Mouse (Mus musculus) ES-E14 (cell line): Measurements from ENCODE around the gene Rreb1. TPM values are rescaled to one million over a fixed set of nuclear protein-coding genes. Genes with fewer than 3 reads are reported as not detected.

ENCODE experiments used
- DNase-seq: peaks from one replicate; pipeline ENCODE4 v3.0.0-alpha.2; 2013; ENCODE audit warnings: low read depth, low spot score
- H3K27ac ChIP-seq: 2 replicates; pipeline ENCODE4 v1.5.1; 2012; ENCODE audit warnings: low read depth, mild to moderate bottlenecking, low read length, moderate library complexity, mixed read lengths; ENCODE audit not compliant: poor library complexity, insufficient read depth, severe bottlenecking
- H3K36me3 ChIP-seq: 2 replicates; pipeline ENCODE4 v1.6.1; 2012; ENCODE audit warnings: mild to moderate bottlenecking, low read length, moderate library complexity, mixed read lengths; ENCODE audit not compliant: control insufficient read depth, poor library complexity, insufficient read depth, severe bottlenecking
- H3K4me1 ChIP-seq, 2 experiments: fragments of 150-350 bp in 1 of 2; sonication (generic) in 1 of 2; 2 replicates each; pipeline ENCODE4 v1.6.1; 2012; ENCODE audit warnings: low read length in 2 of 2, mild to moderate bottlenecking in 1 of 2, mixed read lengths in 1 of 2; ENCODE audit not compliant: control insufficient read depth in 2 of 2, insufficient read depth in 2 of 2, poor library complexity in 1 of 2
- H3K4me3 ChIP-seq, 2 experiments: fragments of 150-350 bp in 1 of 2; sonication (generic) in 1 of 2; 2 replicates each; pipeline ENCODE4 v1.5.1; 2012; ENCODE audit warnings: low read length in 2 of 2, low read depth in 1 of 2, mild to moderate bottlenecking in 1 of 2, mixed read lengths in 1 of 2; ENCODE audit not compliant: insufficient read depth in 1 of 2, poor library complexity in 1 of 2, severe bottlenecking in 1 of 2
- H3K9ac ChIP-seq: 2 replicates; pipeline ENCODE4 v1.6.1; 2012; ENCODE audit warnings: low read depth, mild to moderate bottlenecking, low read length, mixed read lengths; ENCODE audit not compliant: poor library complexity, insufficient read depth, severe bottlenecking
- H3K9me3 ChIP-seq: fragments of 150-350 bp; sonication (generic); 2 replicates; pipeline ENCODE4 v1.6.1; 2012; ENCODE audit warnings: low read depth, mild to moderate bottlenecking, low read length; ENCODE audit not compliant: control insufficient read depth, insufficient read depth
- CHD2 ChIP-seq: IDR thresholded peaks from 2 replicates; pipeline ENCODE4 v1.6.1; 2014; ENCODE audit warnings: mild to moderate bottlenecking, low read depth, low read length, inconsistent platforms
- HCFC1 ChIP-seq: IDR thresholded peaks from 2 replicates; pipeline ENCODE4 v1.6.1; 2012; ENCODE audit warnings: low read length, inconsistent platforms, borderline replicate concordance; ENCODE audit not compliant: insufficient read depth
- MAFK ChIP-seq: IDR thresholded peaks from 2 replicates; pipeline ENCODE4 v1.6.1; 2014; ENCODE audit warnings: mild to moderate bottlenecking, low read depth, low read length, inconsistent platforms; ENCODE audit not compliant: insufficient read depth
- ZC3H11A ChIP-seq: IDR thresholded peaks from 2 replicates; pipeline ENCODE4 v1.6.1; 2012; ENCODE audit warnings: low read depth, mild to moderate bottlenecking, inconsistent platforms, low read length, borderline replicate concordance
- ZNF384 ChIP-seq: IDR thresholded peaks from 2 replicates; pipeline ENCODE4 v1.6.1; 2012; ENCODE audit warnings: low read depth, low read length, inconsistent platforms
- in situ Hi-C, 2 experiments: fragments of 600-800 bp; cut with MboI; formaldehyde crosslinking; loops; one replicate each; pipeline ENCODE4 v1.15.1; 2025; ENCODE audit warnings: low sequenced_read_pairs in 2 of 2, inconsistent platforms in 1 of 2; ENCODE audit not compliant: unreplicated experiment in 2 of 2
- total RNA-seq: library from RNA; depleted of rRNA; stranded (reverse); fragments of 300-350 nt; gene quantifications from 2 replicates; pipeline ENCODE4 v1.2.3, GENCODE M21; 2012

The Rreb1 gene
- total RNA-seq, 1 experiment: 14.7 TPM

GRCm38 (mm10) chr13:37740752-37741151, 37.4 kb upstream of the Rreb1 start:
- in situ Hi-C loops: no loop called here
- H3K4me3 ChIP-seq: no peak overlapping the region
- no peaks in the 10 kb centered on the region for H3K36me3 ChIP-seq
- no peak for DNase-seq
- H3K4me1 ChIP-seq: 0 out of 4 replicates have a peak, but pooled peaks cover 0 to 2% of the 10 kb centered on the region in 2 experiments
- no peaks in the 10 kb centered on the region for H3K9me3 ChIP-seq
- no peak for TF ChIP-seq MAFK
- no peak for TF ChIP-seq ZNF384
- TF ChIP-seq HCFC1: no peak
- no peak for TF ChIP-seq CHD2
- TF ChIP-seq ZC3H11A: no peak
- no peak overlapping the region for H3K27ac ChIP-seq
- no peak overlapping the region for H3K9ac ChIP-seq

- in situ Hi-C loops: no loop called here
- Histone ChIP-seq H3K9me3 (no peaks in the 10 kb centered on the region), H3K27ac (no peak overlapping the region), H3K4me3 (no peak overlapping the region), H3K9ac (no peak overlapping the region), H3K4me1 (0 out of 4 replicates have a peak, but pooled peaks cover 0 to 2% of the 10 kb centered on the region in 2 experiments), H3K36me3 (no peaks in the 10 kb centered on the region)
- TF ChIP-seq MAFK (no peak), CHD2 (no peak), HCFC1 (no peak), ZC3H11A (no peak), ZNF384 (no peak)
- DNase-seq: no peak
Observed at GRCm38 (mm10) chr13:37742248-37742647, 36.0 kb upstream of the Rreb1 start.

- in situ Hi-C loops: no loop called here
- TF ChIP-seq ZNF384 (no peak), CHD2 (no peak)
- H3K27ac ChIP-seq: no peak overlapping the region
Observed at GRCm38 (mm10) chr13:37747504-37747903, 30.7 kb upstream of the Rreb1 start.

GRCm38 (mm10) chr13:37749485-37749884, 28.7 kb upstream of the Rreb1 start:
- no peak overlapping the region for H3K27ac ChIP-seq
- H3K36me3 ChIP-seq: no peaks in the 10 kb centered on the region
- no peak overlapping the region for H3K4me3 ChIP-seq
- no peak for DNase-seq
- no peaks in the 10 kb centered on the region for H3K9me3 ChIP-seq
- H3K4me1 ChIP-seq: peaks cover 4 to 22% of the 10 kb centered on the region in 2 experiments
- no peak for TF ChIP-seq MAFK
- TF ChIP-seq CHD2: no peak
- TF ChIP-seq ZC3H11A: no peak
- no peak for TF ChIP-seq HCFC1
- TF ChIP-seq ZNF384: no peak
- no peak overlapping the region for H3K9ac ChIP-seq
- in situ Hi-C loops: no loop called here

More at GRCm38 (mm10) chr13:37747504-37747903, 30.7 kb upstream of the Rreb1 start:
- no peaks in the 10 kb centered on the region for H3K9me3 ChIP-seq
- no peak overlapping the region for H3K4me3 ChIP-seq
- H3K36me3 ChIP-seq: no peaks in the 10 kb centered on the region
- no peak overlapping the region for H3K9ac ChIP-seq
- no peak for DNase-seq
- peaks cover 4 to 22% of the 10 kb centered on the region in 2 experiments for H3K4me1 ChIP-seq
